Mouse (Mus musculus): ENCODE measurements at regions not wholly inside any gene's neighbourhood (a gene's known extent, or its start where the extent isn't known, plus 50 kb on each side); places are given as distances from the start of the nearest gene placed in this dataset.

DNA sequence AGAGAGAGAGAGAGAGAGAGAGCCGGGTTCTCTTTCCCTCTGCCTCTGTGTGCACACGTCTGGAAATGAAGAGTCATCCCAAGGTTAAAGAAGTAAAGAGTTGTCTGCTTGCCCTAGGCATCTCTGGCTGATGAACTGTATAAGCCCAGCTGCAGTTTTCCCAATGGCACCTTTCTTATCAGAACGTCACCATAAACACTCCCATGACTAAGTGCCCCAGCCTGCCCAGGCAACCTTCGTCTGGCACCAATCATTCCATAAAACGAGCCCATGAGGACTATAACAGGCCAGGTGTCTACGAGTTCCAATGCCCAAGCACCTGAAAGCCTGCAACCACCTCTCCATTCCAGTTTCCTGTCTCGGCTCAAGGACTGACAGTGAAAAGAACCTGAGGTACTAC, 435.5 kb upstream of the Sox9 start:
- Histone ChIP-seq H3K9ac (no peak overlapping the region), H3K4me3 (replicated peaks) (no peak overlapping the region), H3K27ac (no peak overlapping the region), H3K9me3 (replicated peaks) (no peaks in the 10 kb centered on the region), H3K36me3 (no peaks in the 10 kb centered on the region), H3K4me2 (no peak overlapping the region), H3K27me3 (no peaks in the 10 kb centered on the region), H3K4me1 (no peaks in the 10 kb centered on the region)
- no peak for ATAC-seq (replicated peaks; ENCODE audit: low FRiP score)
- WGBS, result 62% methylated on average over 7 of the region's 7 CpGs

- Histone ChIP-seq H3K9me3 (replicated peaks) (no peaks in the 10 kb centered on the region), H3K27ac (no peak overlapping the region), H3K4me2 (no peak overlapping the region), H3K36me3 (no peaks in the 10 kb centered on the region), H3K27me3 (no peaks in the 10 kb centered on the region), H3K4me3 (replicated peaks) (no peak overlapping the region), H3K4me1 (no peaks in the 10 kb centered on the region), H3K9ac (no peak overlapping the region)
- ATAC-seq (replicated peaks; ENCODE audit: low FRiP score), result no peak
- WGBS, result 91% methylated on average over 3 of the region's 3 CpGs
Measured at GRCm38 (mm10) chr11:112355311-112355710, 426.7 kb upstream of the Sox9 start.

- no peak overlapping the region for H3K4me3 ChIP-seq (replicated peaks)
- no peaks in the 10 kb centered on the region for H3K27me3 ChIP-seq
- no peak overlapping the region for H3K27ac ChIP-seq
- H3K36me3 ChIP-seq, result no peaks in the 10 kb centered on the region
- ATAC-seq (replicated peaks; ENCODE audit: low FRiP score), result no peak
- H3K4me2 ChIP-seq, result no peak overlapping the region
- no peaks in the 10 kb centered on the region for H3K4me1 ChIP-seq
- WGBS, result 92% methylated on average over 4 of the region's 4 CpGs
- no peak overlapping the region for H3K9ac ChIP-seq
- H3K9me3 ChIP-seq (replicated peaks), result no peaks in the 10 kb centered on the region
Measured at GRCm38 (mm10) chr11:112366715-112367114, 415.3 kb upstream of the Sox9 start.

DNA sequence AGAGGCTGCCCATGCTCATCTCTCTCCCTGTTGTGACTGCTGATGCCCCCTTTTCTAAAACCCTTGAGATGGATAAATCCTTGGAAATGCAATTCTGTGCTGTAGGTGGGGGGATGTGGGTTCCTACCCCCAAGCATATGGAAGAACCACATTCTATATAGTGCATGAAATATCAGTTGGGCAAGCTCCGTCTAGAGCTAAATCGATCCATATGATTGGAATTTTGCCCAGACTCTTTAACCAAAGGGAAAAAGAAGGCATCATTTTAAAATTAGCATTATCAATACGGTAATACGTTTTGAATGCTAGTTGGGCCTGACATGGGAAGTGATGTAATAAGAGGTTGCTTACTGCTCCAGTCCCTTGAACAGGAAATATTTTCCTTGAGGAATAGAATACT, 411.1 kb upstream of the Sox9 start:
- no peak overlapping the region for H3K27ac ChIP-seq
- H3K36me3 ChIP-seq, result no peaks in the 10 kb centered on the region
- no peak for ATAC-seq (replicated peaks; ENCODE audit: low FRiP score)
- no peaks in the 10 kb centered on the region for H3K4me1 ChIP-seq
- H3K9ac ChIP-seq, result no peak overlapping the region
- H3K27me3 ChIP-seq, result no peaks in the 10 kb centered on the region
- no peak overlapping the region for H3K4me2 ChIP-seq
- 90% methylated on average over 4 of the region's 4 CpGs for WGBS
- H3K4me3 ChIP-seq (replicated peaks), result no peak overlapping the region
- H3K9me3 ChIP-seq (replicated peaks), result no peaks in the 10 kb centered on the region

- Histone ChIP-seq H3K4me2 (no peak overlapping the region), H3K36me3 (no peaks in the 10 kb centered on the region), H3K27me3 (no peaks in the 10 kb centered on the region), H3K9ac (no peak overlapping the region), H3K27ac (no peak overlapping the region), H3K9me3 (replicated peaks) (no peaks in the 10 kb centered on the region), H3K4me3 (replicated peaks) (no peak overlapping the region), H3K4me1 (no peaks in the 10 kb centered on the region)
- ATAC-seq (replicated peaks; ENCODE audit: low FRiP score), result no peak
- WGBS, result 80% methylated on average over 3 of the region's 3 CpGs
Measured at GRCm38 (mm10) chr11:112400069-112400468, 382.0 kb upstream of the Sox9 start.

GRCm38 (mm10) chr11:112407681-112408080, 374.3 kb upstream of the Sox9 start:
- WGBS, result 89% methylated on average over 8 of the region's 8 CpGs
- Histone ChIP-seq H3K4me2 (no peak overlapping the region), H3K9ac (no peak overlapping the region), H3K9me3 (replicated peaks) (no peaks in the 10 kb centered on the region), H3K4me1 (no peaks in the 10 kb centered on the region), H3K27me3 (no peaks in the 10 kb centered on the region), H3K4me3 (replicated peaks) (no peak overlapping the region), H3K27ac (no peak overlapping the region), H3K36me3 (no peaks in the 10 kb centered on the region)
- no peak for ATAC-seq (replicated peaks; ENCODE audit: low FRiP score)

GRCm38 (mm10) chr11:112412434-112412833, 369.6 kb upstream of the Sox9 start:
- H3K9ac ChIP-seq, result no peak overlapping the region
- H3K4me2 ChIP-seq, result no peak overlapping the region
- no peak overlapping the region for H3K4me3 ChIP-seq (replicated peaks)
- no peak for ATAC-seq (replicated peaks; ENCODE audit: low FRiP score)
- no peaks in the 10 kb centered on the region for H3K36me3 ChIP-seq
- H3K9me3 ChIP-seq (replicated peaks), result no peaks in the 10 kb centered on the region
- 32% methylated on average over 4 of the region's 4 CpGs for WGBS
- H3K27me3 ChIP-seq, result no peaks in the 10 kb centered on the region
- H3K27ac ChIP-seq, result no peak overlapping the region
- no peaks in the 10 kb centered on the region for H3K4me1 ChIP-seq

GRCm38 (mm10) chr11:112442639-112443038, 339.4 kb upstream of the Sox9 start:
- H3K4me3 ChIP-seq (replicated peaks), result no peak overlapping the region
- ATAC-seq (replicated peaks; ENCODE audit: low FRiP score), result no peak
- H3K9me3 ChIP-seq (replicated peaks), result no peaks in the 10 kb centered on the region
- no peaks in the 10 kb centered on the region for H3K27me3 ChIP-seq
- no peak overlapping the region for H3K27ac ChIP-seq
- no peak overlapping the region for H3K4me2 ChIP-seq
- 76% methylated on average over 1 of the region's 1 CpGs for WGBS
- no peaks in the 10 kb centered on the region for H3K36me3 ChIP-seq
- no peak overlapping the region for H3K9ac ChIP-seq
- no peaks in the 10 kb centered on the region for H3K4me1 ChIP-seq

DNA sequence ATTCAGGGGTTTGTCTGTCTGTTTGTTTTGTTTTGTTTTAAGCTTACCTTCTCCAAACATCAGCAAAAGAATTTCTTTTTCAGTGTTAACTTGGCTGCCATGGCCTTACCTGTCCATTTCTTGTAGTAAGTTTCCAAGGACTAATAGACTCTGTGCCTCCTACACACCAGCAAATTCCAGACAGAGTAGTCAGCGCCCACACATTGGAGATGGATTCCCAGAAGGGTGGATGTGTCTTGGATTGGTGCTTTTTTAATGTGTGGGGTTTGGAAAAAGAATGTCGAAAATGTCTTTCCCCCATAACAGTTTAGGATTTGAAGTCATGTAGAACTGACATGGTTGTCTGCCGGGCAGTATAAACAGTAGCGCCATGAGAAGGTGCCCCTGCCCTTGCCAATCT, 338.1 kb upstream of the Sox9 start:
- no peak overlapping the region for H3K4me2 ChIP-seq
- no peak overlapping the region for H3K4me3 ChIP-seq (replicated peaks)
- no peaks in the 10 kb centered on the region for H3K4me1 ChIP-seq
- H3K9ac ChIP-seq, result no peak overlapping the region
- WGBS, result 76% methylated on average over 4 of the region's 4 CpGs
- no peaks in the 10 kb centered on the region for H3K27me3 ChIP-seq
- no peaks in the 10 kb centered on the region for H3K9me3 ChIP-seq (replicated peaks)
- no peaks in the 10 kb centered on the region for H3K36me3 ChIP-seq
- no peak for ATAC-seq (replicated peaks; ENCODE audit: low FRiP score)
- no peak overlapping the region for H3K27ac ChIP-seq

GRCm38 (mm10) chr11:112449632-112450031, 332.4 kb upstream of the Sox9 start:
- ATAC-seq (replicated peaks; ENCODE audit: low FRiP score), result no peak
- Histone ChIP-seq H3K27me3 (no peaks in the 10 kb centered on the region), H3K4me2 (no peak overlapping the region), H3K4me1 (no peaks in the 10 kb centered on the region), H3K27ac (no peak overlapping the region), H3K36me3 (no peaks in the 10 kb centered on the region), H3K9me3 (replicated peaks) (no peaks in the 10 kb centered on the region), H3K9ac (no peak overlapping the region), H3K4me3 (replicated peaks) (no peak overlapping the region)
- 57% methylated on average over 5 of the region's 5 CpGs for WGBS

DNA sequence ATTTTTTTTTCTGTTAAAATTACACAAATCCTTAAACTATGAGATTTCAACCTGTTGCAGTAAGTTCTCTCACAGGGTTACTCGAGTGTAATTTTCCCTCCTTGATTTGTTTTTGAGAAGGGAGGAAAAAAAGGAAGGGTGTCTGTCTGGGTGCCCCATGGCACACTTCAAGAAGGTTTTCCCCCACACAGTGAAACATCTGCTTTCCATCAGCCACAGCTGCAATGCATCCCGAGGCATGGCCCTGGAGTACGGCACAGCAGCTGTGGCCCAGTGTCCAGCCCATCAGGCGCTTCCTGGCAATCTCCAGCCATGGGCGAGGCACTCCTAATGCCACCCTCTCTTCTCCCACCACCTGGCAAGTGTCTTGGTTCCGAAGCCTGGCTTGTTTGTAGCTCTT, 331.8 kb upstream of the Sox9 start:
- no peak for ATAC-seq (replicated peaks; ENCODE audit: low FRiP score)
- H3K27me3 ChIP-seq, result no peaks in the 10 kb centered on the region
- no peaks in the 10 kb centered on the region for H3K4me1 ChIP-seq
- no peak overlapping the region for H3K4me3 ChIP-seq (replicated peaks)
- no peaks in the 10 kb centered on the region for H3K36me3 ChIP-seq
- H3K27ac ChIP-seq, result no peak overlapping the region
- no peak overlapping the region for H3K9ac ChIP-seq
- H3K4me2 ChIP-seq, result no peak overlapping the region
- 45% methylated on average over 6 of the region's 6 CpGs for WGBS
- no peaks in the 10 kb centered on the region for H3K9me3 ChIP-seq (replicated peaks)

DNA sequence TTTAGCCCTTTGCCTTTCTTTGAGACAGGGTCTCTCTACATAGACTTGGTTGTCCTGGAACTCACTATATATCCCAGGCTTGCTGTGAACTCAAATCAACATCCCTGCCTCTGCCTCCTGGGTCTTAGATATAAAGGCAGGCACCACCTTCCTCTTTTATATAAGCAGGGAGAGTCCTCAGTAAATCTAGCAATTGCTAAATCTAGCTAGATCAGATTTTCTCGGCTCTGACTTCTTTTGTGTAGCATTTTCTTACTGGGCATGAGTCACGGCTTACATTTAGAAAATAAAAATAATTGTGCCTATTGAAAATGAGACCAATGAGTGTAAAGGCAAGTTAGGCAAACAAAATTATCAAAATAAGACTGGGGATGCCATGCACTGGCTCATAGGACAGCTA, 323.9 kb upstream of the Sox9 start:
- 92% methylated on average over 2 of the region's 2 CpGs for WGBS
- no peaks in the 10 kb centered on the region for H3K4me1 ChIP-seq
- H3K4me3 ChIP-seq (replicated peaks), result no peak overlapping the region
- no peaks in the 10 kb centered on the region for H3K27me3 ChIP-seq
- H3K4me2 ChIP-seq, result no peak overlapping the region
- no peak for ATAC-seq (replicated peaks; ENCODE audit: low FRiP score)
- H3K9me3 ChIP-seq (replicated peaks), result no peaks in the 10 kb centered on the region
- H3K9ac ChIP-seq, result no peak overlapping the region
- H3K36me3 ChIP-seq, result no peaks in the 10 kb centered on the region
- H3K27ac ChIP-seq, result no peak overlapping the region

- Histone ChIP-seq H3K4me2 (no peak overlapping the region), H3K9me3 (replicated peaks) (no peaks in the 10 kb centered on the region), H3K9ac (no peak overlapping the region), H3K27me3 (no peaks in the 10 kb centered on the region), H3K36me3 (no peaks in the 10 kb centered on the region), H3K27ac (no peak overlapping the region), H3K4me1 (no peaks in the 10 kb centered on the region), H3K4me3 (replicated peaks) (no peak overlapping the region)
- WGBS, result 79% methylated on average over 1 of the region's 1 CpGs
- ATAC-seq (replicated peaks; ENCODE audit: low FRiP score), result no peak
Measured at GRCm38 (mm10) chr11:112463121-112463520, 318.9 kb upstream of the Sox9 start.
